Mouse (Mus musculus): ENCODE results near the gene Psmd9. TPM values are rescaled to one million over a fixed set of nuclear protein-coding genes. Genes with fewer than 3 reads are reported as not detected.

Gene Psmd9
- polyA plus RNA-seq, 1 experiment: 19.5 TPM

DNA sequence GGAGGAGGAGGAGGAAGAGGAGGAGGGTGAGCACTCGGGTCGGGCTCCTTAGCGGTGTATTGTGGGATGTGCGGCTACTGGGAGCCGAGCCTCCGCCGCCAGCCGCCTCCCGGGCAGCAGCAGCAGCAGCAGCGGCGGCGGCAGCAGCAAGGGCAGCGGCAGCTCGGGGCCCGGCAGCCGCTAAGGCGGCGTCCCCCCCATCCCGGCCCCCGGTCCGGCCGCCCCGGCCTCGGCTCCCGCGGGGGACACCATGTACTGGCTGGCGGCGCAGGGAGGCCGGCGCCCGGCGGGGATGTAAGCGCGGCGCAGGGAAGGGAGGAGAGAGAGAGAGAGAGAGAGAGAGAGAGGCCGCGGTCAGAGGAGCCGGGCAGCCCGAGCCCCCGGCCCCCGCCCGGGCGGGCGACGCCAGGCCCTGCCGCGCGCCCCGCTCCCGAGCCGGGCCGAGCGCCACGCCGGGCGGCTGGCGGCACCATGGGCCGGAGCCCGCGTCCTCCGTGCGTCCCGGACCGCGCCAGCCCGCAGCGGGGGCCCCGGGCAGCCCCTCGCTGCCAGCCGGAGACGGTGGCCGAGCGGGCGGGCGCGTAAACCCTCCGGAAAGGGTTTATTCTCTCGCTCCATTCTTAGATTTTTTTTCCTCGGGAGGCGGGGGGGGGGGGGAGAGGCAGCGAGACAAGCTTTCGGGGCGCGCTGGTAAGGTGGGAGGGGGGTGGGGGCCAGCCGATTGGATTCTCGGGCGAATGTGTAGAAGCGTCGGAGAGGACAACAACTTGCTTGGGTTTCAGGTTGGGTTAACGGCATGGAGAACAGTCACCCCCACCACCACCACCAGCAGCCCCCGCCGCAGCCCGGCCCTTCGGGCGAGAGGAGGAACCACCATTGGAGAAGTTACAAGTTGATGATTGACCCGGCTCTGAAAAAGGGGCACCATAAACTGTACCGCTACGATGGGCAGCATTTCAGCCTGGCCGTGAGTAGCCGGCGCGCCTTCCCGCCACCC is 26.8 kb upstream of the Psmd9 start, which contains the start of gene Setd1b:
Gene Setd1b (plus strand): TSS at position 33 of the 997 bp plus-strand sequence.
- H3K27ac ChIP-seq (replicated peaks; ENCODE audit: low read depth, low read length): peak within 1 kb of the TSS; percentile 95
- H3K4me3 ChIP-seq (ENCODE audit: insufficient read depth, low read depth, low read length): peak within 1 kb of the TSS; percentile 71
- peaks cover 4% of the 10 kb centered on the region for H3K4me1 ChIP-seq (ENCODE audit: control insufficient read depth, insufficient read depth, insufficient read length, low read length)

DNA sequence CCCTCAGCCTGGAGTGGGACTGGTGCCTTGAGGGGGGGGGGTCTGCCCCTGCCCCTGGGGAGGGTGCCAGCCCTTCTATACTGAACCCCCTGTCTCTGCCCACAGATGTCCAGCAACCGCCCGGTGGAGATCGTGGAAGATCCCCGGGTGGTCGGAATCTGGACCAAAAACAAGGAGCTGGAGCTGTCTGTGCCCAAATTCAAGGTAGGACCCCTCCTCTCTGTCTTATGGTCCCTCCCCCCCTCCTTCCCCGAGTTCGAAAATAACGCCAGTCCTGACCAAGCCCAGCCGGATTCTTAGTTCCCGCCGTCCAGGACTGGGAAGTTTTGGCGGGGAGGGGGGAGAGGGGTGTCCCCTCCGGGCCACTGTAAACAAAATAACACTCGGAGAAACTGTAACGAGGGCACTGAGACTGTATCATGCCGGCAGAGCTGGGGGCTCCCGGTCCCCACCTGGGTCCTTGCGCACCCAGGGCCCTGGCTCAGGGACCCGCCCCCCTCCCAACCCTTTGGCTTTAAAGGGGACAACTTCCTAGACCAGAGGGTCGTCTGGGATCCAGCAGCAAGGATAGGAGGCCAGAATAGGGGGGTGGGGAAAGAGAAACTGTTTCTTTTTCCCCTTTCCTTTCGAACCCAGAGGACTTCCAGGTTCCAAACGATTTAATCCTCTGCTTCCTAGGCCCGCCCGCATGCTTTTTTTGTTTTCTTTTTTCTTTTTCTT is 25.8 kb upstream of the Psmd9 start:
- H3K4me3 ChIP-seq (ENCODE audit: insufficient read depth, low read depth, low read length): peak overlapping the region; percentile 71
- H3K4me1 ChIP-seq (ENCODE audit: control insufficient read depth, insufficient read depth, insufficient read length, low read length): peaks cover 4% of the 10 kb centered on the region
- H3K27ac ChIP-seq (replicated peaks; ENCODE audit: low read depth, low read length): peak overlapping the region; percentile 55

- Histone ChIP-seq H3K4me3 (ENCODE audit: insufficient read depth, low read depth, low read length) (peak overlapping the region; percentile 71), H3K27ac (replicated peaks; ENCODE audit: low read depth, low read length) (no peak overlapping the region), H3K4me1 (ENCODE audit: control insufficient read depth, insufficient read depth, insufficient read length, low read length) (peaks cover 4% of the 10 kb centered on the region)
Observed at GRCm38 (mm10) chr5:123143971-123144745, 25.1 kb upstream of the Psmd9 start.

DNA sequence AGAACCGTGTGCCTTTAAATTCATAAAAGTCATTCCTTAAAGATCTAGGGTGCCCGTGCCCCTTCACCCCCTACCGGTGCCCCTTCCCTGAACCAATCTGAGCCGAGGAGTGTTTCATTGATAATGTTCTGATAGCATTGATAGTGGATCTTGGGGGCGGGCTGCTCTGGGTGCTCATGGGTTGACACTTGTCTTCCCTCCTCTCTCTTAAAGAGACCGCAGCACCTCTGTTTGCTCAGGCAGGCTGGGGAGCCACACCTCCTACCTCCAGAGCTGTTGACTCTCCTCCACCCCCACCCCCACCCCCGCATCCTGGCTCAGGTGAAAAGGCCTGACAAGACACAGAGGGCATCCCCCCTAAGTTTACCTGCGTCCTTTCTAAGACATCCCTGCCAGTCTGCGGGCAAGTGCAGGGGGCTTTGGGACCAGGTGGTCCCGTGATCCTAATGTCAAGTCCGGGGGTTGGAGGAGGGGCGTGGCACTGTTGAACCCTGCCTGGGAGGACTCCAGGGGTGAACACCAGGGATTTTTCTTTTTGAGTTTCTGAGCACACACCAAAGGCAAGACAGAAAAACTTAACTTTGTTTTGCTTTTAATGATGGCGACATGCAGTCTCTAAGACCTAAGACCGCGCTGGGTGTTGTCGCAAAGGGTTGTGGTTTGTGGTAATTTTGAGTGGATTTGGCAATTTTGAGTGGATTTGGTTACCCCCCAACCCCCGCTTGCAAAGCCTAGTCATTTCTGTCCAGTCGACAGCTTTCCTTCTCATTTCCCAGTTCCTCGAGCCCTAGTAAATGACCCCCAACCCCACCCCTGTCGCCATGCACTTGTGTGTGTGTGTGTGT is 24.2 kb upstream of the Psmd9 start:
- H3K4me3 ChIP-seq (ENCODE audit: insufficient read depth, low read depth, low read length): peak overlapping the region; percentile 71
- H3K27ac ChIP-seq (replicated peaks; ENCODE audit: low read depth, low read length): no peak overlapping the region
- peaks cover 4% of the 10 kb centered on the region for H3K4me1 ChIP-seq (ENCODE audit: control insufficient read depth, insufficient read depth, insufficient read length, low read length)

DNA sequence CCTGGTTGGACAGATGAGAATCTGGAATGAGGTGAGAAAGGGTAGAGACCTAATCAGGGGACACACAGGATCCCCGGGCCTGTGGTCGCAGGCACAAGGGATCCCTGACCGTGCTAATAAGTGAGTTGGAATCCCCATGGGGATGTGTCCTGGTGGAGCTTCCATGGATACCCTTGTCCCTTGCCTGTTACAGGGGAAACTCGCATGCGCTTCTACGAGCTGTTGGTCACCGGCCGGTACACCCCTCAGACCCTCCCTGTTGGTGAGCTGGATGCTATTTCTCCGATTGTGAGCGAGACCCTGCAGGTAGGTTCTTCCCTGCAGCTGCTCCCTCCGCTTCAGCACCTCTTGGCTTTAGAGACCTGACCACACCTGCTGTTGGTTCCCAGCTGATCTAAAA is 22.9 kb upstream of the Psmd9 start:
- Histone ChIP-seq H3K27ac (replicated peaks; ENCODE audit: low read depth, low read length) (no peak overlapping the region), H3K4me3 (ENCODE audit: insufficient read depth, low read depth, low read length) (no peak overlapping the region), H3K4me1 (ENCODE audit: control insufficient read depth, insufficient read depth, insufficient read length, low read length) (peaks cover 10% of the 10 kb centered on the region)

GRCm38 (mm10) chr5:123147569-123147968 is 21.6 kb upstream of the Psmd9 start:
- Histone ChIP-seq H3K4me1 (ENCODE audit: control insufficient read depth, insufficient read depth, insufficient read length, low read length) (peaks cover 10% of the 10 kb centered on the region), H3K4me3 (ENCODE audit: insufficient read depth, low read depth, low read length) (no peak overlapping the region)

DNA sequence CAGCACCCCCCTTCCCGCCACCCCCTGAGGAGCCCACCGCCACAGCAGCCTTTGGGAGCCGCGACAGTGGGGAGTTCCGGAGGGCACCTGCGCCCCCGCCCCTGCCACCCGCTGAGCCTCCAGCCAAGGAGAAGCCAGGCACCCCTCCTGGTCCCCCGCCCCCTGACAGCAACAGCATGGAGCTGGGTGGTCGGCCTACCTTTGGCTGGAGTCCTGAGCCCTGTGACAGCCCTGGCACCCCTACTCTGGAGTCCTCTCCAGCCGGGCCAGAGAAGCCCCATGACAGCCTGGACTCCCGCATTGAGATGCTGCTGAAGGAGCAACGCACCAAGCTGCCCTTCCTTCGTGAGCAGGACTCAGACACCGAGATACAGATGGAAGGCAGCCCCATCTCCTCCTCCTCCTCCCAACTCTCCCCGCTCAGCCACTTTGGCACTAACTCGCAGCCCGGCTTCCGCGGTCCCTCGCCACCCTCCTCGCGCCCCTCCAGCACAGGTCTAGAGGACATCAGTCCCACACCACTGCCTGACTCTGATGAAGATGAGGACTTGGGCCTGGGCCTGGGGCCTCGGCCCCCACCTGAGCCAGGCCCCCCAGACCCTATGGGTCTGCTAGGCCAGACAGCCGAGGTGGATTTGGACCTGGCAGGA is 21.0 kb upstream of the Psmd9 start:
- no peak overlapping the region for H3K4me3 ChIP-seq (ENCODE audit: insufficient read depth, low read depth, low read length)
- H3K27ac ChIP-seq (replicated peaks; ENCODE audit: low read depth, low read length): no peak overlapping the region
- H3K4me1 ChIP-seq (ENCODE audit: control insufficient read depth, insufficient read depth, insufficient read length, low read length): peaks cover 10% of the 10 kb centered on the region

More at GRCm38 (mm10) chr5:123147569-123147968, 21.6 kb upstream of the Psmd9 start:
- H3K27ac ChIP-seq (replicated peaks; ENCODE audit: low read depth, low read length): no peak overlapping the region

GRCm38 (mm10) chr5:123149451-123150400 is 19.5 kb upstream of the Psmd9 start:
- no peak overlapping the region for H3K27ac ChIP-seq (replicated peaks; ENCODE audit: low read depth, low read length)
- H3K4me3 ChIP-seq (ENCODE audit: insufficient read depth, low read depth, low read length): peak overlapping the region; percentile 19; the same call in 1 of the 2 replicates
- peaks cover 7% of the 10 kb centered on the region; the same call in 1 of the 2 replicates for H3K4me1 ChIP-seq (ENCODE audit: control insufficient read depth, insufficient read depth, insufficient read length, low read length)

DNA sequence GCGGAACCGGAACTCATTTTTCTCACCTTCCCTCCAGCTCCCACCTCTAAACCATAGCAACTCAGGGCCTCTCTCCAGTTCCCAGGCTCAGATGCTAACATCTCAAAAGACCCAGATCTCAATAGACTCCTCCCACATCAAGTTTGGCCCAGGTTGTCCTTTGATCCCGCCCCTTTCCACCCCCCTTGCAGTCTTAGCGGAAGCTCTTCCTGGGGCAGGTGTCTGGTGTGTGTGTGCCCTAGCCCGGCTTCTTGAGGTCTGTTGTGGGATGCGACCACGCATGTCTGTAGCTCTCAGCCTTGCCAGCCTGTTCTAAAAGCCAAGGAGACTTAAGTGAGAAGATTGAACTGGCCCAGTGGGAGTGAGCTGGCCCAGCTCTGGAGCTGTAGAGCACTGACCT is 18.6 kb upstream of the Psmd9 start:
- peaks cover 7% of the 10 kb centered on the region; the same call in 1 of the 2 replicates for H3K4me1 ChIP-seq (ENCODE audit: control insufficient read depth, insufficient read depth, insufficient read length, low read length)
- H3K4me3 ChIP-seq (ENCODE audit: insufficient read depth, low read depth, low read length): peak overlapping the region; percentile 19; the same call in 1 of the 2 replicates
- H3K27ac ChIP-seq (replicated peaks; ENCODE audit: low read depth, low read length): 0 out of 2 replicates have a peak overlapping the region, but pooled peaks have one; percentile 27

DNA sequence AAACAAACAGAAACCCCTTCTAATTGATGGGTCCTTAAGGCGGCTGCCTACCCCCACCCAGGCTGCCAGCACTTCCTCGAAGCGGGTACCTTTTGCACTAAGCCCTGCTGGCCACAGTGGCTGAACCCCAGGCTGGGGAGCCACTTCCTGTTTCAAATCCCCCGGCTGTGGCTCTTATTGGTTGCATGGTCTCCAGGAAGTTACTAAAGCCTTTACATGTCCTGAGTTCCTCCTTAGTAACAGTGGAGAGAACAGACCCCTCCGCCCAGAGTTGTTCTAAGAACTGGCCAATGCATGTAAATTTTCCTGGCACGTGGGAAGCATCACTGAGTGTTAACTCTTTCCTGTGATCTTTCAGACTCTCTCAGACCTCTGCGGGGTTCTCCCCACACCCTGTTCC is 18.1 kb upstream of the Psmd9 start:
- peaks cover 7% of the 10 kb centered on the region; the same call in 1 of the 2 replicates for H3K4me1 ChIP-seq (ENCODE audit: control insufficient read depth, insufficient read depth, insufficient read length, low read length)
- 0 out of 2 replicates have a peak overlapping the region, but pooled peaks have one; percentile 27 for H3K27ac ChIP-seq (replicated peaks; ENCODE audit: low read depth, low read length)
- peak overlapping the region; percentile 19; the same call in 1 of the 2 replicates for H3K4me3 ChIP-seq (ENCODE audit: insufficient read depth, low read depth, low read length)

DNA sequence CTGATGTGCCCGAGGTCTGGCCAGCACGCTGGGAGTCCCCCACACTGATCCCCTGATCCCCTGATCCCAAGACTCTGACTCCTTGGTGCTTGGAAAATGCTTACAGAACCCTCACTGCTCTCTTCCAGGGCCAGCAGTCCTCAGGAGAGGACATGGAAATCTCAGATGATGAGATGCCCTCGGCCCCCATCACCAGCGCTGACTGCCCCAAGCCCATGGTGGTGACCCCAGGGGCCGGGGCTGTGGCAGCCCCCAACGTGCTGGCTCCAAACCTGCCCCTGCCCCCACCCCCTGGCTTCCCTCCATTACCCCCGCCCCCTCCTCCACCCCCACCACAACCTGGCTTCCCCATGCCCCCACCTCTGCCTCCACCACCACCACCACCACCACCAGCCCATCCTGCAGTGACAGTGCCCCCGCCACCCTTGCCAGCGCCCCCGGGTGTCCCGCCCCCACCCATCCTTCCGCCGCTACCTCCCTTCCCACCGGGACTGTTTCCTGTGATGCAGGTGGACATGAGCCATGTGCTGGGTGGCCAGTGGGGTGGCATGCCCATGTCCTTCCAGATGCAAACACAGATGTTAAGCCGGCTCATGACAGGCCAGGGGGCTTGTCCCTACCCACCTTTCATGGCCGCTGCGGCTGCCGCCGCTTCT is 17.4 kb upstream of the Psmd9 start:
- Histone ChIP-seq H3K27ac (replicated peaks; ENCODE audit: low read depth, low read length) (no peak overlapping the region), H3K4me1 (ENCODE audit: control insufficient read depth, insufficient read depth, insufficient read length, low read length) (peaks cover 7% of the 10 kb centered on the region; the same call in 1 of the 2 replicates), H3K4me3 (ENCODE audit: insufficient read depth, low read depth, low read length) (no peak overlapping the region)

DNA sequence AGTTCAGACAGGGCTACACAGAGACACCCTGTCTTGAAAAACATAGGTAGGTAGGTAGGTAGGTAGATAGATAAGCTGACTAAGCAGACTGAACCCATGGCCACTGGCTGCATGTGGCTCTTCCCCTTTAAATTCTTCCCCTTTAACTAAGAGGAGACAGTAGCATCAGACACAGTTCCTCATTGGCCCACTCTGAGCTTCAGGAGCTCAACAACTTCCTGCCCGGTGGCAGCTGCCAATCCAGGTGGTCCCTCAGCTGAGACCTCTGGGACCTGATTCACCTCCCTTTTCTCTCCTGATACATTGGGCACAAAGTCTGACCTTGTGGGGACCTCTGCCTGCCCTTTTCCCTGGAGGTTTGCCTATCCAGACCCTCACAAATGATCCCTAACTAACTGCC is 16.3 kb upstream of the Psmd9 start:
- no peak overlapping the region for H3K4me3 ChIP-seq (ENCODE audit: insufficient read depth, low read depth, low read length)
- peaks cover 7% of the 10 kb centered on the region; the same call in 1 of the 2 replicates for H3K4me1 ChIP-seq (ENCODE audit: control insufficient read depth, insufficient read depth, insufficient read length, low read length)
- no peak overlapping the region for H3K27ac ChIP-seq (replicated peaks; ENCODE audit: low read depth, low read length)
